Mouse (Mus musculus) kidney, postnatal 0 days (tissue): ENCODE measurements around the gene Fcer1g. TPM values are rescaled to one million over a fixed set of nuclear protein-coding genes. Genes with fewer than 3 reads are reported as not detected.

Experiments
- ATAC-seq: fragments of 200-750 bp; cut with Nextera tagmentation; replicated peaks from 2 replicates; pipeline ENCODE4 v1.8.0; 2017; ENCODE audit warnings: low read depth, moderate number of reproducible peaks, moderate TSS enrichment, moderate library complexity; ENCODE audit not compliant: low FRiP score
- DNase-seq: peaks from one replicate; pipeline ENCODE4 v3.0.0-alpha.2; 2016; ENCODE audit warnings: low spot score
- H3K27ac ChIP-seq: fragments of 300-500 bp; sonication (generic); 2 replicates; pipeline ENCODE4 v1.5.1; 2014; ENCODE audit warnings: mild to moderate bottlenecking
- H3K27me3 ChIP-seq: fragments of 300-500 bp; sonication (generic); 2 replicates; pipeline ENCODE4 v1.6.1; 2014; ENCODE audit warnings: low read length, mixed read lengths; ENCODE audit not compliant: insufficient read depth
- H3K36me3 ChIP-seq: fragments of 300-500 bp; sonication (generic); 2 replicates; pipeline ENCODE4 v1.6.1; 2014; ENCODE audit warnings: low read length, mixed read lengths; ENCODE audit not compliant: insufficient read depth
- H3K4me1 ChIP-seq: fragments of 300-500 bp; sonication (generic); replicated peaks from 2 replicates; pipeline ENCODE4 v1.6.1; 2014; ENCODE audit warnings: antibody characterized with exemption, low read length, mixed read lengths; ENCODE audit not compliant: insufficient read depth
- H3K4me2 ChIP-seq: fragments of 300-500 bp; sonication (generic); 2 replicates; pipeline ENCODE4 v1.6.1; 2014; ENCODE audit warnings: mild to moderate bottlenecking, low read length, moderate library complexity, mixed read lengths
- H3K4me3 ChIP-seq: fragments of 300-500 bp; sonication (generic); replicated peaks from 2 replicates; pipeline ENCODE4 v1.5.1; 2014; ENCODE audit warnings: low read depth, low read length
- H3K9ac ChIP-seq: fragments of 300-500 bp; sonication (generic); 2 replicates; pipeline ENCODE4 v1.6.1; 2014; ENCODE audit warnings: low read depth, low read length
- H3K9me3 ChIP-seq: fragments of 300-500 bp; sonication (generic); replicated peaks from 2 replicates; pipeline ENCODE4 v1.6.1; 2016; ENCODE audit warnings: low read length, inconsistent platforms, mixed read lengths
- CTCF ChIP-seq: IDR thresholded peaks from 2 replicates; pipeline ENCODE4 v1.5.1; 2016; ENCODE audit warnings: antibody characterized with exemption, low read depth, mild to moderate bottlenecking, moderate library complexity
- WGBS: fragments of 180-500 bp; shearing (Covaris S2); extraction: QIAGEN DNeasy Blood & Tissue Kit; methylation state at CpG from one replicate; pipeline ENCODE4 v1.1.7; 2014; 5-methylcytosine and 5-hydroxymethylcytosine counted together
- polyA plus RNA-seq: library from polyadenylated mRNA; unstranded; fragments of >200 nt; fragmentation: Nextera tagmentation; extraction: Ambion mirVana; gene quantifications from 2 replicates; pipeline ENCODE4 v1.2.1, GENCODE M21; 2015

The Fcer1g gene
- polyA plus RNA-seq, 1 experiment from 2014 or later, result 50.1 TPM

- 0 out of 2 replicates have a peak overlapping the region, but pooled peaks have one; percentile 35 for H3K9ac ChIP-seq
- no peaks in the 10 kb centered on the region for H3K9me3 ChIP-seq
- no peak for TF ChIP-seq CTCF
- H3K4me1 ChIP-seq, result peaks cover 11% of the 10 kb centered on the region
- peak overlapping the region; percentile 16; the same call in 1 of the 2 replicates for H3K4me3 ChIP-seq
- 0 out of 2 replicates have a peak, but pooled peaks cover 6% of the 10 kb centered on the region for H3K36me3 ChIP-seq
- peak; percentile 95 for DNase-seq
- H3K27ac ChIP-seq, result peak overlapping the region; percentile 89
- WGBS, result 5% methylated on average over 8 of the region's 8 CpGs
- peak overlapping the region; percentile 46 for H3K4me2 ChIP-seq
- ATAC-seq, result peak; percentile 61
- no peaks in the 10 kb centered on the region for H3K27me3 ChIP-seq
These were observed 28.5 kb upstream of the Fcer1g start for GRCm38 (mm10) chr1:171262594-171263130.

GRCm38 (mm10) chr1:171260316-171260715, 26.2 kb upstream of the Fcer1g start:
- peak; percentile 48 for DNase-seq
- Histone ChIP-seq H3K4me1 (peaks cover 11% of the 10 kb centered on the region), H3K4me3 (no peak overlapping the region), H3K9ac (no peak overlapping the region), H3K4me2 (no peak overlapping the region), H3K9me3 (no peaks in the 10 kb centered on the region), H3K36me3 (0 out of 2 replicates have a peak, but pooled peaks cover 6% of the 10 kb centered on the region), H3K27ac (peak overlapping the region; percentile 1; the same call in 1 of the 2 replicates), H3K27me3 (no peaks in the 10 kb centered on the region)
- no peak for TF ChIP-seq CTCF
- no peak for ATAC-seq
- WGBS, result 49% methylated on average over 3 of the region's 3 CpGs

GRCm38 (mm10) chr1:171258921-171259320, 24.8 kb upstream of the Fcer1g start:
- DNase-seq, result no peak
- TF ChIP-seq CTCF, result no peak
- H3K4me2 ChIP-seq, result no peak overlapping the region
- ATAC-seq, result no peak
- no peak overlapping the region for H3K9ac ChIP-seq
- WGBS, result 83% methylated on average over 17 of the region's 17 CpGs
- H3K4me3 ChIP-seq, result no peak overlapping the region
- H3K36me3 ChIP-seq, result 0 out of 2 replicates have a peak, but pooled peaks cover 6% of the 10 kb centered on the region
- peaks cover 11% of the 10 kb centered on the region for H3K4me1 ChIP-seq
- no peaks in the 10 kb centered on the region for H3K27me3 ChIP-seq
- H3K9me3 ChIP-seq, result no peaks in the 10 kb centered on the region
- H3K27ac ChIP-seq, result no peak overlapping the region

GRCm38 (mm10) chr1:171257781-171258180, 23.6 kb upstream of the Fcer1g start:
- no peak for TF ChIP-seq CTCF
- ATAC-seq, result no peak

GRCm38 (mm10) chr1:171256937-171257548, 22.9 kb upstream of the Fcer1g start:
- ATAC-seq (no peak), DNase-seq (peak; percentile 86)
- TF ChIP-seq CTCF, result peak; percentile 88
- Histone ChIP-seq H3K27ac (no peak overlapping the region), H3K4me1 (peaks cover 10% of the 10 kb centered on the region), H3K9me3 (no peaks in the 10 kb centered on the region), H3K9ac (no peak overlapping the region), H3K4me3 (no peak overlapping the region), H3K36me3 (0 out of 2 replicates have a peak, but pooled peaks cover 6% of the 10 kb centered on the region), H3K27me3 (no peaks in the 10 kb centered on the region), H3K4me2 (no peak overlapping the region)
- 71% methylated on average over 15 of the region's 15 CpGs for WGBS

More at GRCm38 (mm10) chr1:171257781-171258180, 23.6 kb upstream of the Fcer1g start:
- no peak overlapping the region for H3K4me3 ChIP-seq
- H3K4me2 ChIP-seq, result no peak overlapping the region
- H3K27me3 ChIP-seq, result no peaks in the 10 kb centered on the region
- peaks cover 7% of the 10 kb centered on the region for H3K4me1 ChIP-seq
- no peak overlapping the region for H3K27ac ChIP-seq
- H3K36me3 ChIP-seq, result 0 out of 2 replicates have a peak, but pooled peaks cover 6% of the 10 kb centered on the region
- no peak for DNase-seq
- WGBS, result 91% methylated on average over 9 of the region's 9 CpGs
- no peak overlapping the region for H3K9ac ChIP-seq
- no peaks in the 10 kb centered on the region for H3K9me3 ChIP-seq

GRCm38 (mm10) chr1:171256095-171256818, 22.1 kb upstream of the Fcer1g start:
- Histone ChIP-seq H3K4me2 (no peak overlapping the region), H3K4me1 (peaks cover 13% of the 10 kb centered on the region), H3K4me3 (no peak overlapping the region), H3K27ac (no peak overlapping the region), H3K9me3 (no peaks in the 10 kb centered on the region), H3K9ac (no peak overlapping the region), H3K36me3 (0 out of 2 replicates have a peak, but pooled peaks cover 6% of the 10 kb centered on the region), H3K27me3 (no peaks in the 10 kb centered on the region)
- no peak for TF ChIP-seq CTCF
- DNase-seq (no peak), ATAC-seq (no peak)
- 86% methylated on average over 24 of the region's 24 CpGs for WGBS
